Mouse (Mus musculus): ENCODE results near the gene Abcf2.

GRCm38 (mm10) chr5:24612302-24612649 lies 35.0 kb upstream of the Abcf2 start:
- TF ChIP-seq GATA1 (IDR thresholded peaks at IDR 0.05; ENCODE audit: borderline replicate concordance, low read length) (no peak), FLI1 (IDR thresholded peaks at IDR 0.05; ENCODE audit: low read length) (no peak)
